51 mouse cellular contexts compared by ENCODE assay signal in the genomic region with DNA sequence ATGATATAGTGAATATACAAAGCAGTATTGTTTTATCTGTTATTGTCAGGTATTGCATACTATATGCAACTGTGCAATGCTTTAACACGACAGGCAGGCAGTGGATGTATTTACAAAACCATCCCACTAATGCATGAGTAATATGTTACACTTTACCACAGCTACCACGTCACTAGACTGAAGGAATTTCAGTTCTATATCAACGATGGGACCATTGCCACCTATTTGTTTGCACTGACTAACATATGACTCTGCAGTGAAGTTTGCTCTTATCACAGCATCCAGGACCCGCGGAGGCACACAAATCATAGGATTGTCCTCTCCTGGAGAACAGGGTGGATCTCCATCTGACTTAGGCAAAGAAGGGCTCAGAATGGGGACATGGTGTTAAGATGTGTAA. TPM values are rescaled to one million over a fixed set of nuclear protein-coding genes. Genes with fewer than 3 reads are reported as not detected.
"Had no signal": no experiment of that assay in that cellular context is flagged by ENCODE, and none has a peak within 500 bp of the region (broad histone marks: within the 10 kb centered on the region; RNA-seq: fewer than 3 reads in every experiment).

No protein-coding gene starts in this region.

- H3K9ac ChIP-seq: heart, embryonic 12.5 days; heart, embryonic 13.5 days; heart, embryonic 15.5 days; hindbrain, embryonic 12.5 days; hindbrain, embryonic 13.5 days; hindbrain, embryonic 14.5 days; hindbrain, embryonic 15.5 days; intestine, embryonic 15.5 days; kidney, embryonic 15.5 days had no signal

- H3K27ac ChIP-seq: heart, embryonic 13.5 days; heart, embryonic 15.5 days; hindbrain, embryonic 10.5 days; hindbrain, embryonic 12.5 days; hindbrain, embryonic 13.5 days; hindbrain, embryonic 14.5 days; hindbrain, embryonic 15.5 days; hindbrain, postnatal 0 days; intestine, embryonic 15.5 days; kidney, embryonic 15.5 days; kidney, postnatal 0 days; layer of hippocampus, adult 2 months; left cerebral cortex, adult 2 months had no signal

- H3K4me1 ChIP-seq: heart, embryonic 15.5 days; hindbrain, embryonic 10.5 days; hindbrain, embryonic 12.5 days; hindbrain, embryonic 13.5 days; hindbrain, embryonic 15.5 days; intestine, embryonic 15.5 days had no signal

- H3K9me3 ChIP-seq: heart, embryonic 12.5 days; heart, embryonic 13.5 days; heart, embryonic 15.5 days; hindbrain, embryonic 10.5 days; hindbrain, embryonic 12.5 days; hindbrain, embryonic 13.5 days; hindbrain, embryonic 15.5 days; intestine, embryonic 15.5 days; kidney, embryonic 15.5 days had no signal

- H3K4me2 ChIP-seq: heart, embryonic 12.5 days; heart, embryonic 13.5 days; heart, embryonic 15.5 days; hindbrain, embryonic 12.5 days; hindbrain, embryonic 13.5 days; hindbrain, embryonic 14.5 days; hindbrain, embryonic 15.5 days; intestine, embryonic 15.5 days; kidney, embryonic 15.5 days had no signal

- H3K4me3 ChIP-seq: heart, embryonic 12.5 days; heart, embryonic 13.5 days; heart, embryonic 15.5 days; hindbrain, embryonic 10.5 days; hindbrain, embryonic 12.5 days; hindbrain, embryonic 13.5 days; hindbrain, embryonic 15.5 days; intestine, embryonic 15.5 days; kidney, embryonic 15.5 days; layer of hippocampus, adult 2 months; left cerebral cortex, adult 2 months had no signal

- H3K36me3 ChIP-seq: heart, embryonic 12.5 days; heart, embryonic 13.5 days; heart, embryonic 15.5 days; hindbrain, embryonic 10.5 days; hindbrain, embryonic 12.5 days; hindbrain, embryonic 13.5 days; hindbrain, embryonic 15.5 days; intestine, embryonic 15.5 days; kidney, embryonic 15.5 days had no signal

- H3K27me3 ChIP-seq: heart, embryonic 12.5 days; heart, embryonic 13.5 days; heart, embryonic 15.5 days; hindbrain, embryonic 12.5 days; hindbrain, embryonic 13.5 days; hindbrain, embryonic 15.5 days; intestine, embryonic 15.5 days; kidney, embryonic 15.5 days had no signal

- ATAC-seq: hindbrain, embryonic 16.5 days; hindbrain, postnatal 0 days; inflammation-experienced regulatory T-cells, adult 6 months; intestine, embryonic 15.5 days; intestine, embryonic 16.5 days; intestine, postnatal 0 days had no signal

- DNase-seq: heart, postnatal 10 days; heart, postnatal 14 days; heart, postnatal 36 days; heart, postnatal 4 days; kidney, adult 11 months; kidney, adult 18-20 months; kidney, adult 2 months; kidney, adult 8-10 months; kidney, adult 9 months; kidney, postnatal 10 days; kidney, postnatal 14 days; kidney, postnatal 25 days; kidney, postnatal 36 days; kidney, postnatal 4 days; layer of hippocampus, adult 9-11 months; layer of hippocampus, postnatal 36 days had no signal

RNA-seq across cellular contexts. Expression of a gene that starts 18.2 kb away (rescaled TPM):
- total RNA-seq: heart, postnatal 10 days; heart, postnatal 14 days; heart, postnatal 25 days; heart, postnatal 36 days; heart, postnatal 4 days; hematopoietic stem cell, adult 5-6 weeks; hindbrain, postnatal 0 days; layer of hippocampus, adult 18-20 months; layer of hippocampus, adult 2 months; layer of hippocampus, adult 8-10 months; layer of hippocampus, postnatal 10 days; layer of hippocampus, postnatal 14 days; layer of hippocampus, postnatal 25 days; layer of hippocampus, postnatal 36 days; left cerebral cortex, adult 18-20 months; left cerebral cortex, adult 2 months; left cerebral cortex, adult 8-10 months had no signal
- polyA plus RNA-seq: heart, embryonic 12.5 days; heart, embryonic 13.5 days; heart, embryonic 14.5 days; heart, embryonic 15.5 days; heart, embryonic 16.5 days; heart, postnatal 0 days; hindbrain, embryonic 11.5 days; inflammation-experienced regulatory T-cells, adult 6 months; kidney, adult 2 months; kidney, embryonic 15.5 days; kidney, embryonic 16.5 days; kidney, postnatal 0 days had no signal

RNA-seq across cellular contexts. Expression of a gene that starts 50.9 kb away (rescaled TPM):
- total RNA-seq: heart, postnatal 10 days; heart, postnatal 14 days; heart, postnatal 25 days; heart, postnatal 36 days; heart, postnatal 4 days; hematopoietic stem cell, adult 5-6 weeks; hindbrain, postnatal 0 days; layer of hippocampus, adult 18-20 months; layer of hippocampus, adult 2 months; layer of hippocampus, adult 8-10 months; layer of hippocampus, postnatal 10 days; layer of hippocampus, postnatal 14 days; layer of hippocampus, postnatal 25 days; layer of hippocampus, postnatal 36 days; left cerebral cortex, adult 18-20 months; left cerebral cortex, adult 2 months; left cerebral cortex, adult 8-10 months had no signal
- polyA plus RNA-seq: heart, embryonic 12.5 days; heart, embryonic 13.5 days; heart, embryonic 14.5 days; heart, embryonic 15.5 days; heart, embryonic 16.5 days; heart, postnatal 0 days; hindbrain, embryonic 10.5 days; hindbrain, embryonic 11.5 days; hindbrain, embryonic 12.5 days; hindbrain, embryonic 13.5 days; hindbrain, embryonic 14.5 days; hindbrain, embryonic 15.5 days; hindbrain, embryonic 16.5 days; hindbrain, postnatal 0 days; inflammation-experienced regulatory T-cells, adult 6 months; intestine, embryonic 14.5 days; intestine, embryonic 15.5 days; intestine, embryonic 16.5 days; intestine, postnatal 0 days; kidney, embryonic 14.5 days; kidney, embryonic 15.5 days; kidney, embryonic 16.5 days; kidney, postnatal 0 days; large intestine, adult 2 months had no signal
